Mouse (Mus musculus): ENCODE data around the gene Chtf18.
A peak's percentile ranks its signal among the peaks of the same experiment; 100 is the strongest.
"Not testable (repeated sequence)": the region's sequence is repeated elsewhere in the genome, so short reads cannot be mapped to it uniquely, and the experiment has no call there.

Chtf18 gene

GRCm38 (mm10) chr17:25727265-25728008 is at the start of gene Chtf18, which contains the start of gene Rpusd1:
TSS of gene Chtf18 (minus strand) at chr17:25727419.
TSS of gene Rpusd1 (plus strand) at chr17:25727670.
- DNase-seq = peak; percentile 100

GRCm38 (mm10) chr17:25775318-25776062 is 48.3 kb upstream of the Chtf18 start:
- peak; percentile 50 for DNase-seq

GRCm38 (mm10) chr17:25773549-25774120 is 46.4 kb upstream of the Chtf18 start, which contains the start of gene Narfl:
TSS of gene Narfl (plus strand) at chr17:25773776.
- DNase-seq = peak; percentile 97

- DNase-seq = no peak
Observed at GRCm38 (mm10) chr17:25769331-25769730, 42.1 kb upstream of the Chtf18 start.

- no peak for DNase-seq
Observed at GRCm38 (mm10) chr17:25765886-25766285, 38.7 kb upstream of the Chtf18 start.

GRCm38 (mm10) chr17:25762591-25762990 is 35.4 kb upstream of the Chtf18 start:
- DNase-seq = no peak

- DNase-seq = peak; percentile 30
Observed at GRCm38 (mm10) chr17:25761561-25761970, 34.3 kb upstream of the Chtf18 start.

GRCm38 (mm10) chr17:25760148-25760547 is 32.9 kb upstream of the Chtf18 start:
- DNase-seq = no peak

- DNase-seq = no peak
Observed at GRCm38 (mm10) chr17:25757691-25758090, 30.5 kb upstream of the Chtf18 start.

- DNase-seq = no peak
Observed at GRCm38 (mm10) chr17:25756378-25757242, 29.4 kb upstream of the Chtf18 start.

- no peak for DNase-seq
Observed at GRCm38 (mm10) chr17:25755627-25756377, 28.6 kb upstream of the Chtf18 start.

GRCm38 (mm10) chr17:25755086-25755485 is 27.9 kb upstream of the Chtf18 start:
- no peak for DNase-seq

- no peak for DNase-seq
Observed at GRCm38 (mm10) chr17:25754241-25754640, 27.0 kb upstream of the Chtf18 start, which contains the start of gene Msln. TSS of gene Msln (minus strand) at chr17:25754378.

GRCm38 (mm10) chr17:25751446-25751845 is 24.2 kb upstream of the Chtf18 start:
- DNase-seq = peak; percentile 59

GRCm38 (mm10) chr17:25749314-25749713 is 22.1 kb upstream of the Chtf18 start:
- no peak for DNase-seq

- DNase-seq = no peak
Observed at GRCm38 (mm10) chr17:25748238-25748637, 21.0 kb upstream of the Chtf18 start.

GRCm38 (mm10) chr17:25744311-25744710 is 17.1 kb upstream of the Chtf18 start:
- no peak for DNase-seq

GRCm38 (mm10) chr17:25743831-25744230 is 16.6 kb upstream of the Chtf18 start:
- no peak for DNase-seq

GRCm38 (mm10) chr17:25741471-25741870 is 14.3 kb upstream of the Chtf18 start:
- not testable (repeated sequence) for DNase-seq

- DNase-seq = no peak
Observed at GRCm38 (mm10) chr17:25738861-25739260, 11.6 kb upstream of the Chtf18 start.

GRCm38 (mm10) chr17:25735745-25736144 is 8.5 kb upstream of the Chtf18 start, which contains the start of gene Mslnl:
TSS of gene Mslnl (plus strand) at chr17:25736042.
- no peak for DNase-seq

- no peak for DNase-seq
Observed at GRCm38 (mm10) chr17:25735246-25735645, 8.0 kb upstream of the Chtf18 start.
